Mouse (Mus musculus): Measurements from ENCODE around the gene Clec10a. TPM values are rescaled to one million over a fixed set of nuclear protein-coding genes. Genes with fewer than 3 reads are reported as not detected.
A peak's percentile ranks its signal among the peaks of the same experiment; 100 is the strongest.

Gene Clec10a
- total and polyA plus RNA-seq, 2 experiments from 2014 or later, result 0.44 to 0.57 TPM

- Histone ChIP-seq H3K36me3 (ENCODE audit: insufficient read depth, low read length) (no peaks in the 10 kb centered on the region), H3K9ac (replicated peaks; ENCODE audit: low read length, poor library complexity, severe bottlenecking) (no peak overlapping the region), H3K27ac (ENCODE audit: low read depth, low read length) (no peak overlapping the region), H3K4me2 (ENCODE audit: low read depth, low read length, poor library complexity, severe bottlenecking) (no peak overlapping the region), H3K9me3 (ENCODE audit: low read length) (no peaks in the 10 kb centered on the region), H3K4me3 (ENCODE audit: low read depth, low read length) (no peak overlapping the region), H3K27me3 (ENCODE audit: insufficient read depth, low read length) (no peaks in the 10 kb centered on the region), H3K4me1 (ENCODE audit: insufficient read depth, low read length) (no peaks in the 10 kb centered on the region)
- DNase-seq (ENCODE audit: low spot score) (no peak), ATAC-seq (ENCODE audit: low FRiP score) (no peak)
- no peak for TF ChIP-seq CTCF (IDR thresholded peaks at IDR 0.05)
- WGBS, result 88% methylated on average over 11 of the region's 11 CpGs
Measured at GRCm38 (mm10) chr11:70178311-70178710, 22.3 kb downstream of the Clec10a start.

GRCm38 (mm10) chr11:70178756-70179155, 22.8 kb downstream of the Clec10a start:
- Histone ChIP-seq H3K27me3 (ENCODE audit: insufficient read depth, low read length) (no peaks in the 10 kb centered on the region), H3K4me3 (ENCODE audit: low read depth, low read length) (no peak overlapping the region), H3K27ac (ENCODE audit: low read depth, low read length) (no peak overlapping the region), H3K36me3 (ENCODE audit: insufficient read depth, low read length) (no peaks in the 10 kb centered on the region), H3K9me3 (ENCODE audit: low read length) (no peaks in the 10 kb centered on the region), H3K9ac (replicated peaks; ENCODE audit: low read length, poor library complexity, severe bottlenecking) (no peak overlapping the region), H3K4me2 (ENCODE audit: low read depth, low read length, poor library complexity, severe bottlenecking) (no peak overlapping the region), H3K4me1 (ENCODE audit: insufficient read depth, low read length) (no peaks in the 10 kb centered on the region)
- 81% methylated on average over 11 of the region's 11 CpGs for WGBS
- DNase-seq (ENCODE audit: low spot score) (no peak), ATAC-seq (ENCODE audit: low FRiP score) (no peak)
- no peak for TF ChIP-seq CTCF (IDR thresholded peaks at IDR 0.05)

- H3K4me3 ChIP-seq (ENCODE audit: low read depth, low read length), result 0 out of 2 replicates have a peak overlapping the region, but pooled peaks have one; percentile 5
- peak; percentile 77 for TF ChIP-seq CTCF (IDR thresholded peaks at IDR 0.05)
- H3K27ac ChIP-seq (ENCODE audit: low read depth, low read length), result no peak overlapping the region
- peak; percentile 57 for DNase-seq (ENCODE audit: low spot score)
- no peaks in the 10 kb centered on the region for H3K36me3 ChIP-seq (ENCODE audit: insufficient read depth, low read length)
- no peaks in the 10 kb centered on the region for H3K9me3 ChIP-seq (ENCODE audit: low read length)
- H3K9ac ChIP-seq (replicated peaks; ENCODE audit: low read length, poor library complexity, severe bottlenecking), result no peak overlapping the region
- H3K4me2 ChIP-seq (ENCODE audit: low read depth, low read length, poor library complexity, severe bottlenecking), result peak overlapping the region; percentile 23
- no peaks in the 10 kb centered on the region for H3K4me1 ChIP-seq (ENCODE audit: insufficient read depth, low read length)
- 19% methylated on average over 14 of the region's 14 CpGs for WGBS
- ATAC-seq (ENCODE audit: low FRiP score), result no peak
- no peaks in the 10 kb centered on the region for H3K27me3 ChIP-seq (ENCODE audit: insufficient read depth, low read length)
Measured at GRCm38 (mm10) chr11:70179401-70179800, 23.4 kb downstream of the Clec10a start.

GRCm38 (mm10) chr11:70180496-70180895, 24.5 kb downstream of the Clec10a start:
- ATAC-seq (ENCODE audit: low FRiP score), result no peak
- no peak for DNase-seq (ENCODE audit: low spot score)
- Histone ChIP-seq H3K36me3 (ENCODE audit: insufficient read depth, low read length) (no peaks in the 10 kb centered on the region), H3K9me3 (ENCODE audit: low read length) (no peaks in the 10 kb centered on the region), H3K4me2 (ENCODE audit: low read depth, low read length, poor library complexity, severe bottlenecking) (no peak overlapping the region), H3K27me3 (ENCODE audit: insufficient read depth, low read length) (no peaks in the 10 kb centered on the region), H3K4me3 (ENCODE audit: low read depth, low read length) (no peak overlapping the region), H3K9ac (replicated peaks; ENCODE audit: low read length, poor library complexity, severe bottlenecking) (no peak overlapping the region), H3K27ac (ENCODE audit: low read depth, low read length) (no peak overlapping the region), H3K4me1 (ENCODE audit: insufficient read depth, low read length) (no peaks in the 10 kb centered on the region)
- no peak for TF ChIP-seq CTCF (IDR thresholded peaks at IDR 0.05)
- 89% methylated on average over 4 of the region's 4 CpGs for WGBS

GRCm38 (mm10) chr11:70185120-70185519, 29.1 kb downstream of the Clec10a start:
- DNase-seq (ENCODE audit: low spot score) (no peak), ATAC-seq (ENCODE audit: low FRiP score) (no peak)
- Histone ChIP-seq H3K27ac (ENCODE audit: low read depth, low read length) (no peak overlapping the region), H3K9me3 (ENCODE audit: low read length) (no peaks in the 10 kb centered on the region), H3K4me2 (ENCODE audit: low read depth, low read length, poor library complexity, severe bottlenecking) (no peak overlapping the region), H3K4me1 (ENCODE audit: insufficient read depth, low read length) (no peaks in the 10 kb centered on the region), H3K27me3 (ENCODE audit: insufficient read depth, low read length) (no peaks in the 10 kb centered on the region), H3K36me3 (ENCODE audit: insufficient read depth, low read length) (no peaks in the 10 kb centered on the region), H3K9ac (replicated peaks; ENCODE audit: low read length, poor library complexity, severe bottlenecking) (no peak overlapping the region), H3K4me3 (ENCODE audit: low read depth, low read length) (no peak overlapping the region)
- no peak for TF ChIP-seq CTCF (IDR thresholded peaks at IDR 0.05)
- WGBS, result 80% methylated on average over 7 of the region's 7 CpGs

- 88% methylated on average over 28 of the region's 28 CpGs for WGBS
- no peak for TF ChIP-seq CTCF (IDR thresholded peaks at IDR 0.05)
- no peak overlapping the region for H3K9ac ChIP-seq (replicated peaks; ENCODE audit: low read length, poor library complexity, severe bottlenecking)
Measured at GRCm38 (mm10) chr11:70189319-70190134, 33.5 kb downstream of the Clec10a start.

More at GRCm38 (mm10) chr11:70189319-70190134, 33.5 kb downstream of the Clec10a start:
- no peak overlapping the region for H3K4me3 ChIP-seq (ENCODE audit: low read depth, low read length)
- H3K9me3 ChIP-seq (ENCODE audit: low read length), result no peaks in the 10 kb centered on the region
- no peak overlapping the region for H3K27ac ChIP-seq (ENCODE audit: low read depth, low read length)
- H3K36me3 ChIP-seq (ENCODE audit: insufficient read depth, low read length), result no peaks in the 10 kb centered on the region
- ATAC-seq (ENCODE audit: low FRiP score) (no peak), DNase-seq (ENCODE audit: low spot score) (no peak)
- no peak overlapping the region for H3K4me2 ChIP-seq (ENCODE audit: low read depth, low read length, poor library complexity, severe bottlenecking)
- H3K27me3 ChIP-seq (ENCODE audit: insufficient read depth, low read length), result no peaks in the 10 kb centered on the region
- no peaks in the 10 kb centered on the region for H3K4me1 ChIP-seq (ENCODE audit: insufficient read depth, low read length)
